Mouse (Mus musculus): Measurements from ENCODE around the gene Fmnl3. TPM values are rescaled to one million over a fixed set of nuclear protein-coding genes. Genes with fewer than 3 reads are reported as not detected.

Fmnl3 gene
- polyA plus RNA-seq, 1 experiment = 55.5 TPM

DNA sequence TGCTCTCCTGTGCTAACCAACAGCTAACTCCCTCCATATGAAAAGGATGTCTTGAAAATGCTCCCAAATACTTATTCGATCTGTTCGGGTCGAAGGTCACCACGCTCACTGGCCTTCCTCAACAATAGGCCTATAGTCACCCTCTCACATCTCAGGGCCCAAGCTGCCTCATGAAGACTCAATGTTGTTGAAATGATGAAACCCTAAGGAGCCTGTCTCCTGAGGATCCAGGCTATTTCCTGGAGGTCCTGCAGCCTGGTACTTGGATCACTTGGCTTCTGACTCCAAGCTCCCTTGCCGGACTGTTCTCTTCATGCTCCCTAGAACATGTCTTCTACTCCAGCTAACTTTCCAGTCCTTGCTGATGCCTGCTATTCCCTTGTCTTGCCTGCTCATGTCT lies 38.9 kb downstream of the Fmnl3 start:
- Histone ChIP-seq H3K4me1 (replicated peaks; ENCODE audit: control insufficient read depth, insufficient read depth, low read length) (peaks cover 46% of the 10 kb centered on the region), H3K4me3 (ENCODE audit: control insufficient read depth, insufficient read depth, low read length) (no peak overlapping the region), H3K36me3 (ENCODE audit: control insufficient read depth, insufficient read depth, low read length) (no peaks in the 10 kb centered on the region), H3K27me3 (ENCODE audit: control insufficient read depth, insufficient read depth, low read length) (no peaks in the 10 kb centered on the region), H3K27ac (ENCODE audit: control insufficient read depth, insufficient read depth, low read length) (no peak overlapping the region)
- no peak for TF ChIP-seq CTCF (IDR thresholded peaks at IDR 0.05; ENCODE audit: borderline replicate concordance, control insufficient read depth, extremely low read depth, insufficient read depth, low read length, poor library complexity)
- TF ChIP-seq POLR2A (IDR thresholded peaks at IDR 0.05; ENCODE audit: control insufficient read depth, extremely low read depth, insufficient read depth, low read length, poor library complexity) = no peak
- 97% methylated on average over 5 of the region's 5 CpGs for WGBS
- no peak for DNase-seq

DNA sequence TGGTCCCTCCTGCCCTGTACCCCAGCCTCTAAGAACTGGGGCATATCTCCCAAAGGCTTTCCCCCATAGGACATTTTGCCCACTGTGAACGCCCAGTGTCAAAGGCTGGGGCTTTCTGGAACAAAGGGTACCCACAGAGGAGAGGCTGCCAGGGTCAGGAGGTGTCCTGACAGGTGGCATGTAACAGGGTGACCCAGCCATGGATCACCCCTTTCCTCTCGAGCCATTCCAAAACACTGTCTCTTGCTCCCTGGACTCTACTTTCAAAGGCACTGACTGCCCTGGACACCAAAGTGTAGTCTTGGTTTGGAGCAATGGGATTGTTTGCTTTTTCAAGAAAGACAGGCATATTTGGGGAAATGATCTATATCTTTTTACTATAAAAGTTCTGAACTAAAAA lies 40.0 kb downstream of the Fmnl3 start:
- Histone ChIP-seq H3K27ac (ENCODE audit: control insufficient read depth, insufficient read depth, low read length) (no peak overlapping the region), H3K27me3 (ENCODE audit: control insufficient read depth, insufficient read depth, low read length) (no peaks in the 10 kb centered on the region), H3K4me1 (replicated peaks; ENCODE audit: control insufficient read depth, insufficient read depth, low read length) (peaks cover 42% of the 10 kb centered on the region), H3K4me3 (ENCODE audit: control insufficient read depth, insufficient read depth, low read length) (no peak overlapping the region), H3K36me3 (ENCODE audit: control insufficient read depth, insufficient read depth, low read length) (peaks cover 5% of the 10 kb centered on the region; the same call in 1 of the 2 replicates)
- WGBS = 92% methylated on average over 2 of the region's 2 CpGs
- DNase-seq = no peak
- TF ChIP-seq CTCF (IDR thresholded peaks at IDR 0.05; ENCODE audit: borderline replicate concordance, control insufficient read depth, extremely low read depth, insufficient read depth, low read length, poor library complexity) (no peak), POLR2A (IDR thresholded peaks at IDR 0.05; ENCODE audit: control insufficient read depth, extremely low read depth, insufficient read depth, low read length, poor library complexity) (no peak)

DNA sequence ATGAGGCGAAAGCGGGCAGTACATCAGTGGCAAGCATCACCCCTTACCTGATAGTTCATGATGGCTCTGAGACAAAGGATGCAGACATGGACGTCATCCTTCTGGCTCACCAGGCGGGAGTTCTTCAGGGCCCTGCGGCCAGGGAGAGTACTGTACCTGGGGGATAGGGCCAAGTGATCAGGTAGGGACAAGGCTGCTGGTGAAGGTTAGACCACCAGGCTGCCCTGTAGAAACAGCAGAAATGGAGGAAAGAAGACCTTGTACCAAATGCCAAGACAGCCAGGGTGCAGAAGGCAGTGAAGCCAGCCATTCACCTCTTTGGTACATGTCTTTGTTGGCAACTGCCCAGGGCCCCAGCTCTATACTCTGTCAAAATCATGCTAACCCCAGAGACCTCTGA lies 42.3 kb downstream of the Fmnl3 start:
- TF ChIP-seq CTCF (IDR thresholded peaks at IDR 0.05; ENCODE audit: borderline replicate concordance, control insufficient read depth, extremely low read depth, insufficient read depth, low read length, poor library complexity) = no peak
- TF ChIP-seq POLR2A (IDR thresholded peaks at IDR 0.05; ENCODE audit: control insufficient read depth, extremely low read depth, insufficient read depth, low read length, poor library complexity) = no peak

DNA sequence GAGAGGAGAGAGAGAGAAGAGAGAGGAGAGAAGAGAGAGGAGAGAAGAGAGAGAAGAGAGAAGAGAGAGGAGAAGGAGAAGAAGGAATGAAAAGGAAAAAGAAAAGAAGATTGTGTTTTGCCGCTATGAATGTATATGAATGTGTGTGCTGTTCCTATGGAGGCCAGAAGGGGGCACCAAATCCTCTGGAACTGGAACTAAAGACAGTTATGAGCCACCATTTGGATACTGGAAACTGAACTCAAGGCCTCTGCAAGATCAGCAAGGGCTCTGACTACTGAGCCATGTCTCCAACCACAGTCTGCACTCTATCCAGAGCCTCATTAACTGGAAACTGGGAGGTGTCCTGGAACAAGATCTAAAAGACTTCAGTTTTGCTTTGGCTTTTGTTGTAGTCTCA lies 43.3 kb downstream of the Fmnl3 start:
- Histone ChIP-seq H3K36me3 (ENCODE audit: control insufficient read depth, insufficient read depth, low read length) (peaks cover 31% of the 10 kb centered on the region), H3K27me3 (ENCODE audit: control insufficient read depth, insufficient read depth, low read length) (no peaks in the 10 kb centered on the region), H3K4me1 (replicated peaks; ENCODE audit: control insufficient read depth, insufficient read depth, low read length) (peaks cover 11% of the 10 kb centered on the region), H3K4me3 (ENCODE audit: control insufficient read depth, insufficient read depth, low read length) (no peak overlapping the region), H3K27ac (ENCODE audit: control insufficient read depth, insufficient read depth, low read length) (no peak overlapping the region)
- 89% methylated on average over 1 of the region's 1 CpGs for WGBS
- TF ChIP-seq POLR2A (IDR thresholded peaks at IDR 0.05; ENCODE audit: control insufficient read depth, extremely low read depth, insufficient read depth, low read length, poor library complexity) = no peak
- no peak for TF ChIP-seq CTCF (IDR thresholded peaks at IDR 0.05; ENCODE audit: borderline replicate concordance, control insufficient read depth, extremely low read depth, insufficient read depth, low read length, poor library complexity)
- DNase-seq = peak; percentile 74

More for the DNA sequence above, 42.3 kb downstream of the Fmnl3 start:
- no peak overlapping the region for H3K4me3 ChIP-seq (ENCODE audit: control insufficient read depth, insufficient read depth, low read length)
- H3K27ac ChIP-seq (ENCODE audit: control insufficient read depth, insufficient read depth, low read length) = no peak overlapping the region
- no peaks in the 10 kb centered on the region for H3K27me3 ChIP-seq (ENCODE audit: control insufficient read depth, insufficient read depth, low read length)
- over 99% methylated on average over 5 of the region's 5 CpGs for WGBS
- no peak for DNase-seq
- peaks cover 21% of the 10 kb centered on the region for H3K36me3 ChIP-seq (ENCODE audit: control insufficient read depth, insufficient read depth, low read length)
- H3K4me1 ChIP-seq (replicated peaks; ENCODE audit: control insufficient read depth, insufficient read depth, low read length) = peaks cover 20% of the 10 kb centered on the region

DNA sequence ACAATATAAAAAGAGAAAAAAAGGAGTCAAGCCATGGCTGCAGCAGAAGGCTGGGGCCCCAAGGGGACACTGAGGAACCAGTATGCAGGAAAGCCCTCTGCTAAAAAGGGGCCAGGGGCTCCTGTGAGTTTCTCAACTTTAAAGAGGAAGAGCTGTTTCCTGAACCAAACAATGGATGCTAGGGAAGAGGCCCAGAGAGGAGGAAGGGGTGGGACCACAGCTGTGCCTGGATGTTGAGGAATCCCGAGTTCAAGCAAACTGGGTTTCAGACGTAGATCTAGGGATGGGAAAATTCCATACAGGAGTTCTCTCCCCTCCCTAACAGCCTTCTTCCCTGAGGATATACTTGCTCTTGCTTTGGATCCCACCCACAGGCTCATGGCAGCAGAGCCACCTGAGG lies 43.9 kb downstream of the Fmnl3 start:
- TF ChIP-seq POLR2A (IDR thresholded peaks at IDR 0.05; ENCODE audit: control insufficient read depth, extremely low read depth, insufficient read depth, low read length, poor library complexity) (no peak), CTCF (IDR thresholded peaks at IDR 0.05; ENCODE audit: borderline replicate concordance, control insufficient read depth, extremely low read depth, insufficient read depth, low read length, poor library complexity) (no peak)
- 83% methylated on average over 2 of the region's 2 CpGs for WGBS
- Histone ChIP-seq H3K27me3 (ENCODE audit: control insufficient read depth, insufficient read depth, low read length) (no peaks in the 10 kb centered on the region), H3K27ac (ENCODE audit: control insufficient read depth, insufficient read depth, low read length) (no peak overlapping the region), H3K4me3 (ENCODE audit: control insufficient read depth, insufficient read depth, low read length) (no peak overlapping the region), H3K36me3 (ENCODE audit: control insufficient read depth, insufficient read depth, low read length) (peaks cover 35% of the 10 kb centered on the region), H3K4me1 (replicated peaks; ENCODE audit: control insufficient read depth, insufficient read depth, low read length) (peaks cover 6% of the 10 kb centered on the region)
- DNase-seq = no peak

DNA sequence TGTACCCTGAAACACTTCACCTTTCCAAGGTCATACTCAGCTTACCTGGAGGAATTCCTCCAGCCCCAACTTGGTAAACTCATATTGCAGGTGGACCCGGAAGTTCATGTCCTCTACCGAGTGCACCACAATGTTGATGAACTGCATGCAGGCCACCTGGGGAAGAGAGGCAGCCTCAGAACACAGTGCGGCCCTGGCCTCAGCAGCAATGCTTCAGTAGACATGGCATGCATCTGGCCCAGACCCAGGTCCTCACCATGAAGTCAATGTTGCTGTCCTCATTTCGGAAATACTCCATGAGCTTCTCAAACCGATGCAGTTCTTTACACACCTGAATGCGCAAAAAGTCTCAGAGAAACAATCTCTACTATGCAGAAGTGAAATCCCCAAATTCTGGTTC lies 44.7 kb downstream of the Fmnl3 start:
- Histone ChIP-seq H3K4me3 (ENCODE audit: control insufficient read depth, insufficient read depth, low read length) (no peak overlapping the region), H3K27ac (ENCODE audit: control insufficient read depth, insufficient read depth, low read length) (no peak overlapping the region), H3K4me1 (replicated peaks; ENCODE audit: control insufficient read depth, insufficient read depth, low read length) (peaks cover 3% of the 10 kb centered on the region; the same call in 1 of the 2 replicates), H3K27me3 (ENCODE audit: control insufficient read depth, insufficient read depth, low read length) (no peaks in the 10 kb centered on the region), H3K36me3 (ENCODE audit: control insufficient read depth, insufficient read depth, low read length) (peaks cover 41% of the 10 kb centered on the region)
- no peak for DNase-seq
- over 99% methylated on average over 6 of the region's 6 CpGs for WGBS
- TF ChIP-seq CTCF (IDR thresholded peaks at IDR 0.05; ENCODE audit: borderline replicate concordance, control insufficient read depth, extremely low read depth, insufficient read depth, low read length, poor library complexity) (no peak), POLR2A (IDR thresholded peaks at IDR 0.05; ENCODE audit: control insufficient read depth, extremely low read depth, insufficient read depth, low read length, poor library complexity) (no peak)

DNA sequence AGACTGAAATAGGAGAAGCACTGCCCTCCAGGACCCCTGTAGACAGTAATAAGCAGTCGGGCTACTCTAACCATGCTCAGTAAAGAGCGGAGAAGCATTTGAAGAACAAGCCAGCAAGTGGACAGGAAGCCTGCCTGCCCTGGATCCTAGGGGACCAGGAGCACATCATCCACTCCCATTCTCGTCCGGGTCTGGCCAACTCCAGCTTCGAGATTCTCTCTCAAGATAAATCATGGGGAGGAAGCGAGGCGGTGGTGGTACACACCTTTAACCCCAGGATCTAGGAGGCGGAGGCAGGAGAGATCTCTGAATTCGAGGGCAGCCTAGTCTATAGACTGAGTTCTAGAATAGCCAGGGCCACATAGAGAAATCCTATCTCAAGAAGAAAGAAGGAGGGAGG lies 46.1 kb downstream of the Fmnl3 start:
- H3K4me1 ChIP-seq (replicated peaks; ENCODE audit: control insufficient read depth, insufficient read depth, low read length) = no peaks in the 10 kb centered on the region
- TF ChIP-seq POLR2A (IDR thresholded peaks at IDR 0.05; ENCODE audit: control insufficient read depth, extremely low read depth, insufficient read depth, low read length, poor library complexity) (no peak), CTCF (IDR thresholded peaks at IDR 0.05; ENCODE audit: borderline replicate concordance, control insufficient read depth, extremely low read depth, insufficient read depth, low read length, poor library complexity) (no peak)
- 95% methylated on average over 9 of the region's 9 CpGs for WGBS
- H3K27ac ChIP-seq (ENCODE audit: control insufficient read depth, insufficient read depth, low read length) = no peak overlapping the region
- no peak for DNase-seq
- peaks cover 50% of the 10 kb centered on the region for H3K36me3 ChIP-seq (ENCODE audit: control insufficient read depth, insufficient read depth, low read length)
- H3K4me3 ChIP-seq (ENCODE audit: control insufficient read depth, insufficient read depth, low read length) = no peak overlapping the region
- no peaks in the 10 kb centered on the region for H3K27me3 ChIP-seq (ENCODE audit: control insufficient read depth, insufficient read depth, low read length)
